Mouse (Mus musculus) myocyte (in vitro differentiated cells): ENCODE data around the gene Gas7. TPM values are rescaled to one million over a fixed set of nuclear protein-coding genes. Genes with fewer than 3 reads are reported as not detected.

Experiments used
- H3K27me3 ChIP-seq: one replicate; pipeline ENCODE4 v1.6.1; 2011; ENCODE audit not compliant: control insufficient read depth, insufficient read depth, insufficient read length
- H3K36me3 ChIP-seq: one replicate; pipeline ENCODE4 v1.6.1; 2011; ENCODE audit not compliant: control insufficient read depth, insufficient read depth
- H3K4me2 ChIP-seq: one replicate; pipeline ENCODE4 v1.6.1; 2011; ENCODE audit warnings: low read depth, control low read depth
- H3K4me3 ChIP-seq: one replicate; pipeline ENCODE4 v1.5.1; 2011; ENCODE audit warnings: mild to moderate bottlenecking, control low read depth, moderate library complexity
- H3K79me2 ChIP-seq: one replicate; pipeline ENCODE4 v1.6.1; 2011; ENCODE audit not compliant: control insufficient read depth, insufficient read depth
- H3ac ChIP-seq: one replicate; pipeline ENCODE4 v1.6.1; 2011; ENCODE audit not compliant: control insufficient read depth, insufficient read length
- CEBPB ChIP-seq: IDR thresholded peaks from 2 replicates; pipeline ENCODE4 v1.6.1; 2011; ENCODE audit warnings: mild to moderate bottlenecking, moderate library complexity; ENCODE audit not compliant: poor library complexity, insufficient read depth, severe bottlenecking
- E2F4 ChIP-seq: IDR thresholded peaks from one replicate; pipeline ENCODE4 v1.6.1; 2011; ENCODE audit warnings: mild to moderate bottlenecking, control low read depth, moderate library complexity; ENCODE audit not compliant: insufficient read depth
- MAX ChIP-seq: IDR thresholded peaks from one replicate; pipeline ENCODE4 v1.6.1; 2011; ENCODE audit warnings: low read depth, mild to moderate bottlenecking, control low read depth
- MYOD1 ChIP-seq, 3 experiments: IDR thresholded peaks; one replicate each; pipeline ENCODE4 v1.6.1; 2011; ENCODE audit warnings: control low read depth in 2 of 3, low read depth in 2 of 3, mild to moderate bottlenecking in 2 of 3, moderate library complexity in 1 of 3; ENCODE audit not compliant: insufficient read length in 2 of 3, control insufficient read depth in 1 of 3
- MYOG ChIP-seq, 3 experiments: IDR thresholded peaks; one replicate each; pipeline ENCODE4 v1.6.1; 2011; ENCODE audit warnings: control low read depth in 2 of 3, low read depth in 2 of 3, mild to moderate bottlenecking in 2 of 3; ENCODE audit not compliant: insufficient read length in 2 of 3, control insufficient read depth in 1 of 3, insufficient read depth in 1 of 3
- POLR2A ChIP-seq: IDR thresholded peaks from one replicate; pipeline ENCODE4 v1.6.1; 2011; ENCODE audit warnings: low read depth, mild to moderate bottlenecking, control low read depth, moderate library complexity; ENCODE audit not compliant: insufficient read length
- POLR2AphosphoS2 ChIP-seq: IDR thresholded peaks from one replicate; pipeline ENCODE4 v1.6.1; 2011; ENCODE audit warnings: low read depth, control low read depth; ENCODE audit not compliant: insufficient read length
- REST ChIP-seq: IDR thresholded peaks from one replicate; pipeline ENCODE4 v1.6.1; 2011; ENCODE audit warnings: mild to moderate bottlenecking, control low read depth, moderate library complexity; ENCODE audit not compliant: insufficient read depth, insufficient read length
- SRF ChIP-seq: IDR thresholded peaks from one replicate; pipeline ENCODE4 v1.6.1; 2011; ENCODE audit warnings: low read depth; ENCODE audit not compliant: control insufficient read depth, insufficient read length
- TCF12 ChIP-seq: IDR thresholded peaks from one replicate; pipeline ENCODE4 v1.6.1; 2011; ENCODE audit warnings: mild to moderate bottlenecking, control low read depth; ENCODE audit not compliant: poor library complexity, insufficient read depth, severe bottlenecking
- TCF3 ChIP-seq: IDR thresholded peaks from one replicate; pipeline ENCODE4 v1.6.1; 2011; ENCODE audit warnings: low read depth, control low read depth; ENCODE audit not compliant: insufficient read length
- USF1 ChIP-seq: IDR thresholded peaks from one replicate; pipeline ENCODE4 v1.6.1; 2011; ENCODE audit warnings: low read depth, mild to moderate bottlenecking, control low read depth, moderate library complexity
- polyA plus RNA-seq: library from polyadenylated mRNA; unstranded; fragments of >200 nt; fragmentation: generic; extraction: Trizol; gene quantifications from one replicate; pipeline ENCODE4 v1.2.1, GENCODE M21; 2012; ENCODE audit warnings: missing spikeins

Gas7 gene
- polyA plus RNA-seq, 1 experiment, result 0.02 TPM

DNA sequence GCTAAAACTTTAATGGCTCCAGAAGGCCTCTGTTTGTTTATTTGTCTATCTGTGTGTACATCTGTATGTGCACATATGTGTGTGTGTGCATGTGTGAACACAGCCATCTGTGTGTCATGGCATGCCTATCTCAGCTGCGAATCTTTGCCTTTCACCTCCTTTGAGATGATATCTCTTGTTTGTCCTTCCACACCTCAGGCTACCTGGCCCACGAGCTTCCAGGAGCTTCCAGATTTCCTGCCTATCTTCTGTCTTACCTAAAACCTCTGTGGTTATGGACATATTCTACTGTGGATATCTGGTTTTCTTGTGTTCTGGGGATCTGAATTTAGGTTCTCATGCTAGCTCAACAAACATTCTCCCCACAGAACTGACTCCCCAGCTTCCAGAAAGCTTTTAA lies 130.4 kb downstream of the Gas7 start:
- Histone ChIP-seq H3K79me2 (no peaks in the 10 kb centered on the region), H3K4me3 (no peak overlapping the region), H3K36me3 (no peaks in the 10 kb centered on the region), H3ac (no peak overlapping the region), H3K27me3 (no peaks in the 10 kb centered on the region), H3K4me2 (no peak overlapping the region)
- TF ChIP-seq TCF12 (no peak), MYOD1 (IDR thresholded peaks at IDR 0.05; ENCODE audit: control insufficient read depth in 1 of 3, insufficient read length in 2 of 3, low read depth in 2 of 3) (no peak), TCF3 (no peak), E2F4 (no peak), POLR2AphosphoS2 (no peak), POLR2A (no peak), MYOG (IDR thresholded peaks at IDR 0.05; ENCODE audit: control insufficient read depth in 1 of 3, insufficient read depth in 1 of 3, insufficient read length in 2 of 3, low read depth in 2 of 3) (no peak), MAX (no peak), CEBPB (no peak), USF1 (no peak), SRF (no peak), REST (no peak)

DNA sequence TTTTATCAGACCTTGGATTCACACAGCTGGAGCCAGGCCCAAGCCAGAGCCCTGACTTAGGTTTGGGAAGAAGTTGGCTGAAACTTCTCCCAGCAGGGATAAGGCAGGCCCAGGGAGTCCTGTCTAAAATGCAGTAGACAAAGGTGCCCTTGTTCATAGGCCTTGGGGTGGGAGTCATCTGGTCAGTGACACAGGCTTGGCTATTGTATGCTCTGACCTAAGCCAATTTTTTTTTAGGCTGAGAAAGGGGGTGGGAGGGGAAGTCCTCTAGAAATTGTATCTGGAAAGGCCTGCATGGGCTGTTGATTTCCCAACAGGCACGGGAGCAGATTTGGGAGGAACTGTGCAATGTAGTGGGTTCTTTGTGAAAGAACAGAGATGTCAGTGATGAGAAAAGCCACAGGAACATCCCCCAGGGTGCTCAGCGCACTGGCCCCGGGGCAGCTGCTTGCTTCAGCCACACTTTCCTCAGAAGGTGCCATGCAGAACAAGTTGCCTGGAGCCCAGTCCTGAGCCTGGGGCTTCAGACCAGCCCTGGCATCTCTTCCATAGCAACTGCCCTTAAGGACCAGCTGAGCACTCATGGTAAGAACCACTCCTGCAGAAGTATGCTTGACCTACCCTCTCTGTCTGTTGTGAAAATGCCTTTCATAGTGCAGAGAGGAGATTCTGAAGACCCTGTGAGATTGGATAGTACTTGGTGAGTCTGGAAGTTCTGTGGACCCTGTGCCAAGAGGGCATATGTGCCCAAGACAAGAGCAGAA lies 131.2 kb downstream of the Gas7 start:
- no peaks in the 10 kb centered on the region for H3K27me3 ChIP-seq
- no peak overlapping the region for H3K4me3 ChIP-seq

DNA sequence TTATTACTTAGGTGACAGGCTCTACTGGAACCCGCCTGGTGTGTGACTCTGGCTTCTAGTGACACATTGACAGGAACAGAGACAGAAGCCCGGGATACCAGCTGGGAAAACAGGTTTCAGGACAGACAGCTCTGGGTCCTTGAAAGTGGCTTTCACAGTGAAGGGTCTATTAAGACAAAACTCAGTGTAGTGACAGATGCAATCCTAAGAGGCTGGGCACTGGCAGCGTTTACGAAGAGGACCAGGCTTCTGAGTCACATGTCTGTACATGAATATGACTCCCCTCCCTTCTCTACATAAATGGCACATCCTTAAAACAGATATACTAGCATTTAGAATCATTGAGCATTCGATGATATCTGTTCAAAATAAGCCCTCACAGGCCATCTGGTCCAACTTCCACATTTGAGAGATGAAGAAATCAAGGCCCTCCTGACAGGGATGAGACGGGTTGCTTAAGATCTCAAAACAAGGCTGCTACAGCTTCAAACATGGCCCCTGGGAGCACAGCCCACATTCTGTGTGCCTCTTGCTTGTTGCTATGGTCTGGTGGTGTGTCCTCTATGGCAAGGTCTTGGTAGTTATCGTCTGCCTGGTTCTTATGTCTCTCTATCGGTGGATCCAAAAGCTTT lies 133.1 kb downstream of the Gas7 start:
- no peaks in the 10 kb centered on the region for H3K36me3 ChIP-seq
- H3K4me2 ChIP-seq, result peak overlapping the region; percentile 57
- H3K4me3 ChIP-seq, result no peak overlapping the region
- H3K27me3 ChIP-seq, result no peaks in the 10 kb centered on the region
- TF ChIP-seq TCF12 (no peak), MAX (no peak), MYOD1 (IDR thresholded peaks at IDR 0.05; ENCODE audit: control insufficient read depth in 1 of 3, insufficient read length in 2 of 3, low read depth in 2 of 3) (no peak)
- H3K79me2 ChIP-seq, result no peaks in the 10 kb centered on the region
- no peak overlapping the region for H3ac ChIP-seq

More for the DNA sequence above, 131.2 kb downstream of the Gas7 start:
- H3K4me2 ChIP-seq, result no peak overlapping the region
- no peak overlapping the region for H3ac ChIP-seq
- no peaks in the 10 kb centered on the region for H3K79me2 ChIP-seq
- TF ChIP-seq MAX (no peak), REST (no peak), USF1 (no peak), E2F4 (no peak)
- H3K36me3 ChIP-seq, result no peaks in the 10 kb centered on the region

DNA sequence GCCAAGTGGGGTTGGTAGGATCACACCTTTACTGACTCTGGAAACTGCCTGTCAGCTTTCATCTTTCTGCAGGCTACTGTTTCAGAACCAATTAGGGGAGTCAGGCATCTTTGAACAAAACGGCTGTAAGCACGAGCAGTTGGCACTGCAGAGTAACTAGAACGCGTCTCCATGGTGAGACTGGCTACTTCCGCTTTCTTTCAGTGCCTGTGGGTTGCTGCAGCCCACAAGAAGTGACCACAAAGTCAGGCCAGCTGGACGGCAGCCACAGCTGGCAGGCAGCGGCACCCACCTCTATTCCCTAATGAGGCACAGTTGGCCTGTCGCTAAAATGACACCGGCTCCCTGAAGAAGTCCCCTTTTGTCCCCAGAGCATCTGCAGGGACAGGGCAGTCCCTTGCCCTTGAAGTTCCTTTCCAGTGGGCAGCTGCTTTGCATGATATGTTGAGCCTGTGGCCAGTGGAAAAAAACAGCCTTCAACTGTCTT lies 133.6 kb downstream of the Gas7 start:
- Histone ChIP-seq H3K36me3 (no peaks in the 10 kb centered on the region), H3K79me2 (no peaks in the 10 kb centered on the region), H3K4me2 (peak overlapping the region; percentile 57), H3K27me3 (no peaks in the 10 kb centered on the region), H3K4me3 (no peak overlapping the region), H3ac (no peak overlapping the region)
- TF ChIP-seq E2F4, result no peak
- TF ChIP-seq TCF3, result peak; percentile 77
- no peak for TF ChIP-seq REST
- TF ChIP-seq TCF12, result peak; percentile 4
- peak in 2 of 3 experiments; percentile 59 to 79 for TF ChIP-seq MYOG (IDR thresholded peaks at IDR 0.05; ENCODE audit: control insufficient read depth in 1 of 3, insufficient read depth in 1 of 3, insufficient read length in 2 of 3, low read depth in 2 of 3)
- TF ChIP-seq MYOD1 (IDR thresholded peaks at IDR 0.05; ENCODE audit: control insufficient read depth in 1 of 3, insufficient read length in 2 of 3, low read depth in 2 of 3), result peak in 2 of 3 experiments; percentile 42 to 79
- TF ChIP-seq USF1, result no peak
- TF ChIP-seq POLR2AphosphoS2, result no peak
- no peak for TF ChIP-seq CEBPB

GRCm38 (mm10) chr11:67596233-67596632 lies 141.0 kb downstream of the Gas7 start:
- Histone ChIP-seq H3K36me3 (no peaks in the 10 kb centered on the region), H3K79me2 (no peaks in the 10 kb centered on the region), H3K4me3 (no peak overlapping the region), H3K4me2 (no peak overlapping the region), H3K27me3 (no peaks in the 10 kb centered on the region), H3ac (no peak overlapping the region)
- no peak for TF ChIP-seq E2F4
- TF ChIP-seq TCF3, result no peak
- TF ChIP-seq CEBPB, result no peak
- no peak for TF ChIP-seq MYOD1 (IDR thresholded peaks at IDR 0.05; ENCODE audit: control insufficient read depth in 1 of 3, insufficient read length in 2 of 3, low read depth in 2 of 3)
